Mouse (Mus musculus): ENCODE results near the gene Dok4. TPM values are rescaled to one million over a fixed set of nuclear protein-coding genes. Genes with fewer than 3 reads are reported as not detected.
"Not testable (repeated sequence)": the region's sequence is repeated elsewhere in the genome, so short reads cannot be mapped to it uniquely, and the experiment has no call there.

Dok4 gene
- polyA plus RNA-seq, 1 experiment from 2014 or later = 69.2 TPM

DNA sequence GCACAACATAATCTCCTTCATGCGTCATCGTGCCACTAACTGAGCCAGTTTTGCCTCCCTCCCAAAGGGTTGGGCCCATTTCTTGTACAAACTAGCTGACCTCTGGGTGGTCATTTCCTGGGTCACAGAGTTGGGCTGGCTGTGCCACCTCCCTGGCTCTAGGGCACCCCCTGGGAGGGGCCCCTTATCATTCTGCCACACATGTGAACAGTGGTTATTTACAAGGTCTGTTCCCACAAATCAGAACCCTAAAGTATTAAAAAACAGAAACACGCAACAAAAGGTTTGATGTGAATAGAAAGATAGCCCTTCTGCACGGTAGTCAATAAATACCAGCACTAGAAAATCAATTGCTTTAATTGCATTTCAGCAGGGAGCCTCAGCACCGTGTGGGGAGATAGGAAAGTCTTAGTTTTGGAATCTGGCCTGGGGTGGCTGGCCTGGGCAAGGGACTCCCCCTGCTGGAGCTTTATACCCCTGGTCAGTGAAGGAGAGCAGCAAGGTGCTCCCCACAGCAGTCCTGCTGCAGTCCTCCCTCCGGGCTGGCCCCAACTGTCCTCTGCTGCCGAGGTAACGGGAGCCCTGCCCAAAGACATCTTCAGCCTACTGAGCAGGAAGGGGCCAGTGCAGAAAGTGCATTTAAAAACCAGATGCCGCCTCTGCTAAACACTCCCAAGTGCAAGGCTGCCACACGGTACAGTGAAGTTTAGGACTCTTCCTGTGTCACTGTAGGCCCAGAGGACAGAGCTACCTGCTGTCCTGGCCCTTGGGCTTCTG is 12.0 kb downstream of the Dok4 start:
- Histone ChIP-seq H3K4me2 (replicated peaks) (no peak overlapping the region), H3K4me3 (no peak overlapping the region), H3K36me3 (peaks cover 59% of the 10 kb centered on the region), H3K27me3 (no peaks in the 10 kb centered on the region), H3K9ac (replicated peaks) (no peak overlapping the region), H3K27ac (replicated peaks) (no peak overlapping the region), H3K9me3 (no peaks in the 10 kb centered on the region), H3K4me1 (peaks cover 14% of the 10 kb centered on the region)
- 77% methylated on average over 10 of the region's 10 CpGs for WGBS
- ATAC-seq (replicated peaks) = no peak

GRCm38 (mm10) chr8:94862487-94863220 is 13.5 kb downstream of the Dok4 start:
- ATAC-seq (replicated peaks) = no peak

DNA sequence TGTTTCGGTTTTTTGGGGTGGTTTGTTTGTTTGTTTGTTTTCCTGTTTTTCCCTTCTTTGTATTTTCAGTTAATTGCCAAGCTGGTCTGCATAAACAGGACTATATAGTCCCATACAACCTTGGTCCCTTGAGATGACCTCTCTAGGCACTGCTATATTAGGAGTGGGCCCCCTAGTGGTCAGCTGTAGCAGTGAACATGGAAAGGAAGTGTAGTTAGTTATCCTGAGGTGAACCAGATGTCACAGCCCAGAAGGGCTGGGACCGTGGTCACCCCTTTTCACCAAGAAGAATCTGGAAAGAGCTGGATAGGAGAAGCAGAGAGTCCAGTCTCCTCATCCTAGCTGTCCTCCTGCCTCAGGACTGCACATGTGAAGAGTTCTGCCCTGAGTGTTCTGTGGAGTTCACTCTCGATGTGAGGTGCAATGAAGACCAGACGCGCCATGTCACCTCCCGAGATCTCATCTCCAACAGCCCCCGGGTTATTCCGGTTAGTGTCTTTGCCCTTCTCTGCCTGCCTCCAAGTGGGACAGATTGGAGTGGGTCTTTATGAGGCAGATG is 14.7 kb downstream of the Dok4 start:
- Histone ChIP-seq H3K36me3 (peaks cover 55% of the 10 kb centered on the region), H3K27me3 (no peaks in the 10 kb centered on the region), H3K9ac (replicated peaks) (no peak overlapping the region), H3K4me1 (peaks cover 18% of the 10 kb centered on the region), H3K27ac (replicated peaks) (no peak overlapping the region), H3K4me3 (no peak overlapping the region), H3K4me2 (replicated peaks) (no peak overlapping the region), H3K9me3 (no peaks in the 10 kb centered on the region)
- WGBS = 81% methylated on average over 8 of the region's 8 CpGs
- no peak for ATAC-seq (replicated peaks)

More at GRCm38 (mm10) chr8:94862487-94863220, 13.5 kb downstream of the Dok4 start:
- no peaks in the 10 kb centered on the region for H3K9me3 ChIP-seq
- H3K9ac ChIP-seq (replicated peaks) = no peak overlapping the region
- WGBS = 88% methylated on average over 12 of the region's 12 CpGs
- no peak overlapping the region for H3K27ac ChIP-seq (replicated peaks)
- H3K4me1 ChIP-seq = peaks cover 18% of the 10 kb centered on the region
- no peak overlapping the region for H3K4me3 ChIP-seq
- H3K27me3 ChIP-seq = no peaks in the 10 kb centered on the region
- no peak overlapping the region for H3K4me2 ChIP-seq (replicated peaks)
- peaks cover 64% of the 10 kb centered on the region for H3K36me3 ChIP-seq

DNA sequence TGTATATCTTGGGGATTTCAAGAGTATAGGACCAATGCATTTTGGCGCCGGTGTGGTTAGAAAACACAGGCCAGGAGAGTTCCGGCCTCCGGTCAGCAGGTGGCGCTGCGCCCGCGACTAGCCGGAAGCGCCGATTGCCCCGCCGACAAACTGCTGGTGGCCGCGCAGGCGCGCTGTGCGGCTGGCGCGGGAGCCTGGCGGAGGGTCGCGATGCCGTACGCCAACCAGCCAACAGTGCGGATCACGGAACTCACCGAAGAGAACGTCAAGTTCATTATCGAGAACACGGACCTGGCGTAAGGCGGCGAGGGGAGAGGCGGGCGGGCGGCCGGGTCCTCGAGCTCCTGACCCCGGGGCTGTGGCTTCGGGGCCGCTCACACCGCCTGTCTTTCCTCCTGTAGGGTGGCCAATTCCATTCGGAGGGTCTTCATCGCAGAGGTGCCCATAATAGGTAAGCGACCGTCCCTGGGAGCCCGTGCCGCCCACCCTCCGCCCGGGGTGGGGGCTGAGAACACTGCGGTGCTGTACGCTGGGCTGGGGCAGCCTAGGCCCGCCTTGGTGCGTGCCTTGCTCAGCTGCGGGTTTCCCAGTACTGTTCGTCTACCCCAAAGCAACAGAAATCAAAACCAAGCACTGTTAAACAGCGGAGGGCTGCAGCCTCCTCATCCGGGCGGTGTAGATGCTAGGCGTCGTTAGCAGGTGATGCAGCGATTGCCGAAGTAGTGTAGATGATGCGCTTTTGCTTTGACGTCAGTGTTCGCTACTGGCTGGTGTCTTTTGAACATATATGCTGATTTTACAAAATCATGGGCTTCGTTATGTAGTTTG is 18.6 kb downstream of the Dok4 start, which contains the start of gene Polr2c:
TSS of gene Polr2c (plus strand) at position 105 of the 828 bp plus-strand sequence.
- H3K36me3 ChIP-seq = peaks cover 40% of the 10 kb centered on the region

GRCm38 (mm10) chr8:94857011-94857345 is 19.2 kb downstream of the Dok4 start:
- H3K36me3 ChIP-seq = peaks cover 45% of the 10 kb centered on the region
- peak overlapping the region; percentile 14; the same call in 1 of the 2 replicates for H3K4me2 ChIP-seq (replicated peaks)
- no peaks in the 10 kb centered on the region for H3K9me3 ChIP-seq
- peak overlapping the region; percentile 91 for H3K4me3 ChIP-seq
- H3K4me1 ChIP-seq = peaks cover 18% of the 10 kb centered on the region
- ATAC-seq (replicated peaks) = peak; percentile 41; the same call in 1 of the 2 replicates
- H3K27me3 ChIP-seq = no peaks in the 10 kb centered on the region
- WGBS = 27% methylated on average over 5 of the region's 5 CpGs
- no peak overlapping the region for H3K27ac ChIP-seq (replicated peaks)
- 0 out of 2 replicates have a peak overlapping the region, but pooled peaks have one; percentile 99 for H3K9ac ChIP-seq (replicated peaks)

More for the DNA sequence above, 18.6 kb downstream of the Dok4 start, which contains the start of gene Polr2c:
- peak; percentile 89 for ATAC-seq (replicated peaks)
- no peaks in the 10 kb centered on the region for H3K9me3 ChIP-seq
- H3K27me3 ChIP-seq = no peaks in the 10 kb centered on the region
- H3K4me3 ChIP-seq = peak within 1 kb of the TSS; percentile 91
- peak within 1 kb of the TSS; percentile 76 for H3K27ac ChIP-seq (replicated peaks)
- H3K9ac ChIP-seq (replicated peaks) = peak within 1 kb of the TSS; percentile 99
- H3K4me1 ChIP-seq = peaks cover 18% of the 10 kb centered on the region
- H3K4me2 ChIP-seq (replicated peaks) = peak within 1 kb of the TSS; percentile 76
- under 1% methylated on average over 68 of the region's 68 CpGs for WGBS

DNA sequence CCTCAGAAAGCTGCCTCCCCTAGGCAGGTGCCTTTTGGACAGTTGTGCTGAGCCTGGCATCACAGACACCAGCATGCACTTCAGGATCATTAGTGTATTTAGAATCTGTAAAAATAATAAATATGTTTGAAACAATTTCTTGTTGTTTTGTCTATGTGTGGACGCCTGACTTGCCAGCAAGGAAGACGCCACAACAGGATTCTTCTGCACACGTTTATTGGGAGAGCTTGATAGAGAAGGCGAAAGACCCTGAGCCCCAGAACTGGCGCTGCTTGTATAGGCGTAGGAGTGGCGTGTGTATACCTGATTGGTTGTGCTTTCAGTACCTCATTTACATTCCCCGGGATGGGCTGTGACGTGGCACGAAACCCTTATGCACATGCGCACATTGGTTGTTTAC is 21.4 kb downstream of the Dok4 start:
- not testable (repeated sequence) for H3K27me3 ChIP-seq; ATAC-seq (replicated peaks); H3K9me3 ChIP-seq; H3K4me3 ChIP-seq; H3K9ac ChIP-seq (replicated peaks); H3K4me2 ChIP-seq (replicated peaks); H3K27ac ChIP-seq (replicated peaks)
- 90% methylated on average over 11 of the region's 11 CpGs for WGBS
- H3K36me3 ChIP-seq = peaks cover 51% of the 10 kb centered on the region
- H3K4me1 ChIP-seq = peaks cover 18% of the 10 kb centered on the region

DNA sequence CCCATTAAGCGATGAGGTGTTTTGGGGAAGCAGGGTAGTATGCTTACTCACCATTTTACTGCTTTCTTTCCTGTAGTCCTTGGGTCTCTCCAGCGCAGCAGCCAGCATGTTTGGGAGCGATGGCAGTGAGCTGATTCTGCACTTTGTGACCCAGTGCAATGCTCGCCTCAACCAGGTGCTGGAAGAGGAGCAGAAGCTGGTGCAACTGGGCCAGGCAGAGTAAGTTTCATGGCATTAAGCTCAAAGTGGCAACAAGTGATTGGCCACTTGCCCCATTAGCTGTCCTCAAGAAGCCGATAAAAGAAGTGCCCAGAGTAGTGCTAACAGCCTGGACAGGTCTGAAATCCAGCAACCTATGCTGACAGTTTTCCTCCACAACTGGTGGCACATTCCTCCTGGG is 26.1 kb downstream of the Dok4 start:
- Histone ChIP-seq H3K27me3 (no peaks in the 10 kb centered on the region), H3K4me1 (no peaks in the 10 kb centered on the region), H3K9ac (replicated peaks) (no peak overlapping the region), H3K9me3 (no peaks in the 10 kb centered on the region), H3K4me3 (no peak overlapping the region), H3K36me3 (peaks cover 61% of the 10 kb centered on the region), H3K27ac (replicated peaks) (no peak overlapping the region), H3K4me2 (replicated peaks) (no peak overlapping the region)
- ATAC-seq (replicated peaks) = no peak
- 92% methylated on average over 5 of the region's 5 CpGs for WGBS

GRCm38 (mm10) chr8:94841183-94841582 is 34.9 kb downstream of the Dok4 start:
- 55% methylated on average over 2 of the region's 2 CpGs for WGBS
- Histone ChIP-seq H3K36me3 (peaks cover 12% of the 10 kb centered on the region), H3K4me2 (replicated peaks) (no peak overlapping the region), H3K4me1 (peaks cover 21% of the 10 kb centered on the region), H3K9ac (replicated peaks) (no peak overlapping the region), H3K27me3 (no peaks in the 10 kb centered on the region), H3K27ac (replicated peaks) (no peak overlapping the region), H3K9me3 (no peaks in the 10 kb centered on the region), H3K4me3 (no peak overlapping the region)
- ATAC-seq (replicated peaks) = no peak

- Histone ChIP-seq H3K4me3 (peak overlapping the region; percentile 99), H3K9me3 (no peaks in the 10 kb centered on the region), H3K27me3 (no peaks in the 10 kb centered on the region), H3K4me1 (peaks cover 22% of the 10 kb centered on the region), H3K36me3 (no peaks in the 10 kb centered on the region), H3K4me2 (replicated peaks) (peak overlapping the region; percentile 87), H3K27ac (replicated peaks) (peak overlapping the region; percentile 93), H3K9ac (replicated peaks) (peak overlapping the region; percentile 98)
- ATAC-seq (replicated peaks) = peak; percentile 60
- WGBS = under 1% methylated on average over 24 of the region's 24 CpGs
Measured at GRCm38 (mm10) chr8:94838600-94838999, 37.5 kb downstream of the Dok4 start.

GRCm38 (mm10) chr8:94837662-94838574 is 38.2 kb downstream of the Dok4 start, which contains the start of the genes Coq9 and Ciapin1:
Gene Coq9, plus strand, starts transcription at chr8:94838321.
Gene Ciapin1, minus strand, starts transcription at chr8:94838358.
- Histone ChIP-seq H3K4me2 (replicated peaks) (peak within 1 kb of the TSS; percentile 87), H3K27ac (replicated peaks) (peak within 1 kb of the TSS; percentile 93), H3K27me3 (no peaks in the 10 kb centered on the region), H3K36me3 (no peaks in the 10 kb centered on the region), H3K4me3 (peak within 1 kb of the TSS; percentile 99), H3K9me3 (no peaks in the 10 kb centered on the region), H3K4me1 (peaks cover 26% of the 10 kb centered on the region), H3K9ac (replicated peaks) (peak within 1 kb of the TSS; percentile 98)
- WGBS = under 1% methylated on average over 82 of the region's 82 CpGs
- peak; percentile 99 for ATAC-seq (replicated peaks)
